18 mouse cellular contexts compared by ENCODE assay signal in the genomic region with DNA sequence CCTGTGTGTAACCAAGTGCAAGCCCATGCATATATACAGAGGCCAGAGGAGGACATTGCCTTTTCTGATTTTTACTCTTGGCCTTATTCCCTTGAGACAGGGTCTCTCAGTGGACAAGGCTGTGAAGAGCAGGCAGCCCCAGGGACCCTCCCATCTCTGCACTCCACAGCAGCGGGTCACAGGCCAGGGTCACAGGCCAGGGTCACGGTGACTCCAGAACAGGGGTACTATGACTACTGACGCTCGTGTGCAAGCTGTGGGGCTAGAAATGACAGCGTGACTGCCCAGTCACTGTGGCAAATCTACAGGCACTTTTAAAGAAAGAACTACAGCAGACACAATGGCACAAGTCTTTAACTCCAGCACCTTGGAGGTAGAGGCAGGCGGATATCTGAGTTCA.
"Had no signal": no experiment of that assay in that cellular context is flagged by ENCODE, and none has a peak within 500 bp of the region (broad histone marks: within the 10 kb centered on the region; RNA-seq: fewer than 3 reads in every experiment).

No protein-coding gene starts in this region.

- DNase-seq: lung, adult 18-20 months; lung, embryonic 14.5 days; lung, postnatal 4 days; midbrain, embryonic 14.5 days; retina, postnatal 1 day; right cerebral cortex, adult 18-20 months; right cerebral cortex, postnatal 25 days; right cerebral cortex, postnatal 4 days; spleen, adult 18-20 months; thymus, adult 18-20 months; thymus, postnatal 14 days; thymus, postnatal 36 days had no signal

- H3K27ac ChIP-seq: midbrain, embryonic 10.5 days; midbrain, embryonic 12.5 days; neural tube, embryonic 13.5 days; neural tube, embryonic 15.5 days had no signal

- H3K36me3 ChIP-seq: midbrain, embryonic 12.5 days; neural tube, embryonic 13.5 days; neural tube, embryonic 15.5 days had no signal

- H3K27me3 ChIP-seq: midbrain, embryonic 12.5 days; neural tube, embryonic 13.5 days; neural tube, embryonic 15.5 days had no signal

- H3K4me2 ChIP-seq: lung, embryonic 14.5 days; midbrain, embryonic 12.5 days; neural tube, embryonic 13.5 days; neural tube, embryonic 15.5 days had no signal

- H3K4me1 ChIP-seq: midbrain, embryonic 12.5 days had no signal

- ATAC-seq: midbrain, embryonic 16.5 days had no signal

- H3K4me3 ChIP-seq: midbrain, embryonic 10.5 days; midbrain, embryonic 12.5 days; myocyte; neural tube, embryonic 13.5 days; neural tube, embryonic 15.5 days had no signal

- H3K9me3 ChIP-seq: midbrain, embryonic 10.5 days; midbrain, embryonic 12.5 days; neural tube, embryonic 13.5 days; neural tube, embryonic 15.5 days had no signal

- H3K9ac ChIP-seq: lung, embryonic 14.5 days; midbrain, embryonic 12.5 days; neural tube, embryonic 13.5 days; neural tube, embryonic 15.5 days had no signal
